In the genomic region with DNA sequence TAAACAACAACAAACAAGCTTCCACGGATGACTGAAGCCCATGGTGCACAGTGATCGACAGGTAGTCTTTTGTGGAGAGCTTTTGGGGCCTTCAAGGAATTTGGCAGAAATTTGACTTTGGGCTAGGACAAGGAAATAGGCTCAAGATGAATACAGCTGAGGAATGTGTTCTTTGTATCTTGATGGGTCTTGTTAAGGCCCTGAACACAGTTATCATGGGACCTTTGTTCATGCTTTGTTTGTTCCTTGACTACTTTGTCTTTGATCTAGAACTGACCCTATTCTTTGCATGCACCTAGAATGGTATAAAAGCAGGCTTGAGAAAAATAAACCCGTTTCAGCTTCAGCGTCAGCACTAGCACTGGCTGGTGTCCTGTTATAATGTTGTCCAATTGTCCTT, we compare ENCODE assay signal across 15 mouse cellular contexts.
"Had no signal": no experiment of that assay in that cellular context is flagged by ENCODE, and none has a peak within 500 bp of the region (broad histone marks: within the 10 kb centered on the region; RNA-seq: fewer than 3 reads in every experiment).

No protein-coding gene starts in this region.

- H3K9me3 ChIP-seq: neural tube, embryonic 12.5 days; neural tube, embryonic 13.5 days; neural tube, embryonic 15.5 days; stomach, embryonic 15.5 days had no signal

- H3K9ac ChIP-seq: neural tube, embryonic 12.5 days; neural tube, embryonic 13.5 days; neural tube, embryonic 15.5 days; stomach, embryonic 15.5 days had no signal

- H3K4me2 ChIP-seq: neural tube, embryonic 12.5 days; neural tube, embryonic 13.5 days; neural tube, embryonic 15.5 days; stomach, embryonic 15.5 days had no signal

- H3K27ac ChIP-seq: neural tube, embryonic 12.5 days; neural tube, embryonic 13.5 days; neural tube, embryonic 15.5 days; stomach, embryonic 15.5 days; stomach, postnatal 0 days had no signal

- DNase-seq: retina, postnatal 1 day; right cerebral cortex, adult 18-20 months; right cerebral cortex, postnatal 14 days; right cerebral cortex, postnatal 4 days; spleen, adult 18-20 months; thymus, adult 18-20 months; thymus, adult 2 months; thymus, postnatal 14 days; thymus, postnatal 36 days; thymus, postnatal 4 days had no signal

- H3K4me1 ChIP-seq: neural tube, embryonic 12.5 days; neural tube, embryonic 13.5 days; neural tube, embryonic 15.5 days; stomach, embryonic 15.5 days had no signal

- H3K27me3 ChIP-seq: neural tube, embryonic 12.5 days; neural tube, embryonic 15.5 days; stomach, embryonic 15.5 days had no signal

- H3K36me3 ChIP-seq: neural tube, embryonic 12.5 days; neural tube, embryonic 13.5 days; neural tube, embryonic 15.5 days; stomach, embryonic 15.5 days had no signal

- H3K4me3 ChIP-seq: neural tube, embryonic 12.5 days; neural tube, embryonic 13.5 days; neural tube, embryonic 15.5 days; stomach, embryonic 15.5 days had no signal
